Mouse (Mus musculus): ENCODE data around the gene Pafah1b2. TPM values are rescaled to one million over a fixed set of nuclear protein-coding genes. Genes with fewer than 3 reads are reported as not detected.

The Pafah1b2 gene
- total RNA-seq, 1 experiment from 2014 or later = 106 TPM

GRCm38 (mm10) chr9:46030968-46031367 lies 18.5 kb upstream of the Pafah1b2 start:
- no peak for ATAC-seq (replicated peaks in 1 of 2; ENCODE audit: insufficient read depth in 1 of 2, low FRiP score in 2 of 2, low TSS enrichment in 1 of 2, low read depth in 1 of 2, poor library complexity in 2 of 2, severe bottlenecking in 2 of 2)

- no peak for ATAC-seq (replicated peaks in 1 of 2; ENCODE audit: insufficient read depth in 1 of 2, low FRiP score in 2 of 2, low TSS enrichment in 1 of 2, low read depth in 1 of 2, poor library complexity in 2 of 2, severe bottlenecking in 2 of 2)
Measured at GRCm38 (mm10) chr9:46030184-46030583, 17.7 kb upstream of the Pafah1b2 start.

GRCm38 (mm10) chr9:46029534-46029933 lies 17.0 kb upstream of the Pafah1b2 start:
- ATAC-seq (replicated peaks in 1 of 2; ENCODE audit: insufficient read depth in 1 of 2, low FRiP score in 2 of 2, low TSS enrichment in 1 of 2, low read depth in 1 of 2, poor library complexity in 2 of 2, severe bottlenecking in 2 of 2) = no peak

- peak in 1 of 2 experiments; percentile 62; a peak in 3 of 4 replicates for ATAC-seq (replicated peaks in 1 of 2; ENCODE audit: insufficient read depth in 1 of 2, low FRiP score in 2 of 2, low TSS enrichment in 1 of 2, low read depth in 1 of 2, poor library complexity in 2 of 2, severe bottlenecking in 2 of 2)
Measured at GRCm38 (mm10) chr9:46027994-46028393, 15.5 kb upstream of the Pafah1b2 start.

- peak; percentile 46 to 51; a peak in 2 of 4 replicates for ATAC-seq (replicated peaks in 1 of 2; ENCODE audit: insufficient read depth in 1 of 2, low FRiP score in 2 of 2, low TSS enrichment in 1 of 2, low read depth in 1 of 2, poor library complexity in 2 of 2, severe bottlenecking in 2 of 2)
Measured at GRCm38 (mm10) chr9:46026058-46026849, 13.8 kb upstream of the Pafah1b2 start.

GRCm38 (mm10) chr9:46023591-46023990 lies 11.1 kb upstream of the Pafah1b2 start:
- no peak for ATAC-seq (replicated peaks in 1 of 2; ENCODE audit: insufficient read depth in 1 of 2, low FRiP score in 2 of 2, low TSS enrichment in 1 of 2, low read depth in 1 of 2, poor library complexity in 2 of 2, severe bottlenecking in 2 of 2)

GRCm38 (mm10) chr9:46019975-46020374 lies 7.5 kb upstream of the Pafah1b2 start:
- ATAC-seq (replicated peaks in 1 of 2; ENCODE audit: insufficient read depth in 1 of 2, low FRiP score in 2 of 2, low TSS enrichment in 1 of 2, low read depth in 1 of 2, poor library complexity in 2 of 2, severe bottlenecking in 2 of 2) = no peak

- ATAC-seq (replicated peaks in 1 of 2; ENCODE audit: insufficient read depth in 1 of 2, low FRiP score in 2 of 2, low TSS enrichment in 1 of 2, low read depth in 1 of 2, poor library complexity in 2 of 2, severe bottlenecking in 2 of 2) = no peak
Measured at GRCm38 (mm10) chr9:46018316-46018715, 5.8 kb upstream of the Pafah1b2 start.

GRCm38 (mm10) chr9:46016417-46016816 lies 3.9 kb upstream of the Pafah1b2 start:
- no peak for ATAC-seq (replicated peaks in 1 of 2; ENCODE audit: insufficient read depth in 1 of 2, low FRiP score in 2 of 2, low TSS enrichment in 1 of 2, low read depth in 1 of 2, poor library complexity in 2 of 2, severe bottlenecking in 2 of 2)

GRCm38 (mm10) chr9:46015831-46016230 lies 3.3 kb upstream of the Pafah1b2 start:
- no peak for ATAC-seq (replicated peaks in 1 of 2; ENCODE audit: insufficient read depth in 1 of 2, low FRiP score in 2 of 2, low TSS enrichment in 1 of 2, low read depth in 1 of 2, poor library complexity in 2 of 2, severe bottlenecking in 2 of 2)

GRCm38 (mm10) chr9:46015081-46015551 lies 2.6 kb upstream of the Pafah1b2 start:
- ATAC-seq (replicated peaks in 1 of 2; ENCODE audit: insufficient read depth in 1 of 2, low FRiP score in 2 of 2, low TSS enrichment in 1 of 2, low read depth in 1 of 2, poor library complexity in 2 of 2, severe bottlenecking in 2 of 2) = no peak; a peak in 1 of 4 replicates

GRCm38 (mm10) chr9:46014251-46014681 lies 1.8 kb upstream of the Pafah1b2 start:
- peak; percentile 50 to 51 for ATAC-seq (replicated peaks in 1 of 2; ENCODE audit: insufficient read depth in 1 of 2, low FRiP score in 2 of 2, low TSS enrichment in 1 of 2, low read depth in 1 of 2, poor library complexity in 2 of 2, severe bottlenecking in 2 of 2)

GRCm38 (mm10) chr9:46013616-46014015 lies 1.1 kb upstream of the Pafah1b2 start:
- no peak for ATAC-seq (replicated peaks in 1 of 2; ENCODE audit: insufficient read depth in 1 of 2, low FRiP score in 2 of 2, low TSS enrichment in 1 of 2, low read depth in 1 of 2, poor library complexity in 2 of 2, severe bottlenecking in 2 of 2)

- ATAC-seq (replicated peaks in 1 of 2; ENCODE audit: insufficient read depth in 1 of 2, low FRiP score in 2 of 2, low TSS enrichment in 1 of 2, low read depth in 1 of 2, poor library complexity in 2 of 2, severe bottlenecking in 2 of 2) = no peak
Measured at GRCm38 (mm10) chr9:46013009-46013586, 608 bp upstream of the Pafah1b2 start.

- no peak for ATAC-seq (replicated peaks in 1 of 2; ENCODE audit: insufficient read depth in 1 of 2, low FRiP score in 2 of 2, low TSS enrichment in 1 of 2, low read depth in 1 of 2, poor library complexity in 2 of 2, severe bottlenecking in 2 of 2)
Measured at GRCm38 (mm10) chr9:46011094-46011970, 1.2 kb downstream of the Pafah1b2 start.

GRCm38 (mm10) chr9:46009669-46009983 lies 2.9 kb downstream of the Pafah1b2 start:
- ATAC-seq (replicated peaks in 1 of 2; ENCODE audit: insufficient read depth in 1 of 2, low FRiP score in 2 of 2, low TSS enrichment in 1 of 2, low read depth in 1 of 2, poor library complexity in 2 of 2, severe bottlenecking in 2 of 2) = peak; percentile 58 to 63

GRCm38 (mm10) chr9:46008931-46009668 lies 3.4 kb downstream of the Pafah1b2 start:
- ATAC-seq (replicated peaks in 1 of 2; ENCODE audit: insufficient read depth in 1 of 2, low FRiP score in 2 of 2, low TSS enrichment in 1 of 2, low read depth in 1 of 2, poor library complexity in 2 of 2, severe bottlenecking in 2 of 2) = no peak
